Mouse (Mus musculus) bone marrow, adult 2 months (tissue): ENCODE measurements around the gene Vps26c.

Experiments
- CTCF ChIP-seq: fragments of 200-500 bp; IDR thresholded peaks from 2 replicates; pipeline ENCODE4 v1.5.1; 2011; ENCODE audit warnings: low read length, control low read depth; ENCODE audit not compliant: control insufficient read depth, insufficient read depth
- POLR2A ChIP-seq: fragments of 200-500 bp; IDR thresholded peaks from 2 replicates; pipeline ENCODE4 v1.6.1; 2011; ENCODE audit warnings: low read depth, mild to moderate bottlenecking, control low read depth, low read length, borderline replicate concordance; ENCODE audit not compliant: control insufficient read depth

- TF ChIP-seq CTCF (no peak), POLR2A (no peak)
These were observed 16.6 kb downstream of the Vps26c start for GRCm38 (mm10) chr16:94509983-94510382.
